Mouse (Mus musculus) G1E (cell line): ENCODE results near the gene H2-Eb2.

ENCODE experiments used
- CTCF ChIP-seq: IDR thresholded peaks from 2 replicates; pipeline ENCODE4 v1.5.1; 2012; ENCODE audit warnings: low read depth, low read length, inconsistent platforms, mixed read lengths
- TAL1 ChIP-seq: conservative IDR thresholded peaks from 2 replicates; pipeline ENCODE4 v1.6.1; 2012; ENCODE audit warnings: low read depth, low read length, inconsistent platforms, mixed read lengths

- TF ChIP-seq CTCF (no peak), TAL1 (no peak)
Measured at GRCm38 (mm10) chr17:34291609-34292008, 33.9 kb upstream of the H2-Eb2 start.
